Mouse (Mus musculus): ENCODE data around the gene Tbk1. TPM values are rescaled to one million over a fixed set of nuclear protein-coding genes. Genes with fewer than 3 reads are reported as not detected.

Tbk1 gene
- polyA plus RNA-seq, 1 experiment: 102 TPM

DNA sequence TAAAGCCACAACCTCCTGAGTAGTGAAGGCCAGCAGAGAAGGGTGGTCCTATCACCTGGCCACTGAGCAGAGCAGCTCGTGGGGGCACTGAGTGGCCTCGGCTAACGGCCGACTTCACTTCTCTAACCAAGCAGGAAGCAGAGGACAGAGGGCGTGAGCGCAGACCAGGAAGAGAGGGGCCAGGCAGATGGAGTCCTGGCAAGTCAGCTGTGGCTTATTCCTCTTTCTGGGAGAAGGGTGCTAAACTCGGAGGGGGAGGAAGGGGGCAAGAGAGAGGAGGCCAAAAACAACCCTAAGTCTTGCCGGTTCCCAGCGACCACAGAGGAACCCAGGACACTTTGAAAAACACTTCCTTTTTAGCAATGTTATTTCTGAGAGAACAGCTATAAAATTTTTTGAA is 10.0 kb upstream of the Tbk1 start:
- H3K4me1 ChIP-seq (ENCODE audit: control insufficient read depth, insufficient read depth, low read length): peaks cover 38% of the 10 kb centered on the region
- peak overlapping the region; percentile 96 for H3K27ac ChIP-seq (ENCODE audit: insufficient read depth, low read depth, low read length)
- TF ChIP-seq POLR2A (IDR thresholded peaks at IDR 0.05; ENCODE audit: borderline replicate concordance, low read depth, low read length) (no peak), CTCF (IDR thresholded peaks at IDR 0.05; ENCODE audit: low read depth, low read length) (no peak)
- no peak overlapping the region for H3K4me3 ChIP-seq (ENCODE audit: insufficient read depth, low read length)

DNA sequence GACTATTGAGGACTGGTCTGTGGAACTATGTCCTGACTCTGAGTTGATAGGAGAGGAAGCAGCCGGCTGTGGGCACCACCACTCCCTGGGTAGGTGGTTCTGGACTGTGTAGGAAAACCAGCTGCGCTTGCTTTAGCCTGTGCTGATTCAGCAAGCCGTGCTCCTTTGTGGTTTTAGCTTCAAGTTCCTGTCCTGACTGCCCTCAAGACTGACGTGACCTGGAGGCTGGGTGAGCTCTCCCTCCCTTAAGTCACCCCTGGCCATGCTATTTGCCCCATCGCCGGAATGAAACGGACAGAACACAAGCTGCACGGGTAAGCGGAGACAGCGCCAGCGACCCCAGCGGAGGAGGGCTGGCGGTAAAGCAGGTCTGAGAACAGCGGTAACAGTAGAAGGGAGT is 4.5 kb upstream of the Tbk1 start:
- H3K27ac ChIP-seq (ENCODE audit: insufficient read depth, low read depth, low read length): peak overlapping the region; percentile 87
- TF ChIP-seq POLR2A (IDR thresholded peaks at IDR 0.05; ENCODE audit: borderline replicate concordance, low read depth, low read length): no peak
- TF ChIP-seq CTCF (IDR thresholded peaks at IDR 0.05; ENCODE audit: low read depth, low read length): no peak

DNA sequence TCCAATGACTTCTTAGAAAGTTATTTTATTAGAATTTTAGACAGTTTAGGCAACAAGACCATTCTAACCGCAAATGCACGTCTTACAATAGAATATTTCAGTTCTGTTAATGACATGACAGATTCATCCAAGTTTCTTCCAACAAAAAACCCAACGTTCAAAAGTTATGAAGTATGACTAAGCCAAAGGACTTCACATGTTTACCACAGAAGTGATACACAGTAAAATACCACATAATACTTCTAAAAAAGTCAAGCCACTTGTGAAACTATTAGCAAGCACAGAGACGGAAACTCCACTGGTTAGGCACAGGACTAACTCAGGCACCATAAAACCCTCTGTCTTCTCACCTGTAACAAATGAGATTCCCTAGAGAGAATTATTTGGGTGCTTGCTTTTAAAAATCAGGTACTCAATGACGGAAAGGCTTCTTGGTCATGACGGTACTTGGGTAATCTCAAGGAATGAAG is 819 bp upstream of the Tbk1 start:
- Histone ChIP-seq H3K27ac (ENCODE audit: insufficient read depth, low read depth, low read length) (peak overlapping the region; percentile 95), H3K4me3 (ENCODE audit: insufficient read depth, low read length) (peak overlapping the region; percentile 96), H3K4me1 (ENCODE audit: control insufficient read depth, insufficient read depth, low read length) (peaks cover 47% of the 10 kb centered on the region)
- TF ChIP-seq POLR2A (IDR thresholded peaks at IDR 0.05; ENCODE audit: borderline replicate concordance, low read depth, low read length) (no peak), CTCF (IDR thresholded peaks at IDR 0.05; ENCODE audit: low read depth, low read length) (no peak)

More for the DNA sequence above, 4.5 kb upstream of the Tbk1 start:
- H3K4me1 ChIP-seq (ENCODE audit: control insufficient read depth, insufficient read depth, low read length): peaks cover 35% of the 10 kb centered on the region
- H3K4me3 ChIP-seq (ENCODE audit: insufficient read depth, low read length): peak overlapping the region; percentile 46

DNA sequence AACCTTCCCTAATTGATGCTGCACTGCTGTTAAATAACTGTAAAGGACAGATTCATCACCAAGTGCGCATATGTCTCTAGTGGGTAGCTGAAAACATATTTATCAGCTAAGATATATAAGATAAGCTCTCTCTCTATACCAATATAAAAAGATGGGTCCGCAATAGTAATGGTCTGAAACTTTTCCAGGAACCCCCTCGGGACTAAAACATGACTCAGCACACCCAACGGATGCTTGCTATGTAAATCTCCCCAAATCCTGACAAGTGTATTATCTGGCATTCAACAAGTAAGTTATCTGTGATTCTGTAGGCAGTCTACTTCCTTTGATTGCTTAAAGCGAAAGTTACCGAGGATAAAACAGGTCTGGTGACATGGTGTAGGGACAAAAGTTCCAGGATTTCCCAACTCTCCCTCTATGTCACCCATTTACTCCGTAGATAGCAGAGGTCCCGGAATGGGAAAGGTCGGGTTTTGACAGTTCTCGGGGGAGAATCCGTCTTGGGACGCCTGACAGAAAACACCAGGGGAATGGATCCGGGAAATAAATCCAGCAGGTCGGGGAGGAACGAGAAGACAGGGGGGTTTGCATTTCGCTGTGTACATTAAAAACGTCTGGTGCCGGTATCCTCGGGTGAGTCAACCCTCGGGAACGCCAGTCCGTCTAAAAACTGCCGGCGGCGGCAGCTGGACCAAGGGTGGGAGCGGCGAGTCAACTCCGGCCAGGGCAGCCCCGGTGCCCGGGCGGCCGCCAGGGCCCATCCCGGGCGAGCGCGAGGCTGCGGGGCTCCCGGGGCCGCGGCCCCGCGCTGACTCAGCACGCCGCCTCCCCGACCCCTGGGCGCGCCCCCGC is 570 bp downstream of the Tbk1 start:
- Histone ChIP-seq H3K27ac (ENCODE audit: insufficient read depth, low read depth, low read length) (peak overlapping the region; percentile 84), H3K4me1 (ENCODE audit: control insufficient read depth, insufficient read depth, low read length) (peaks cover 45% of the 10 kb centered on the region), H3K4me3 (ENCODE audit: insufficient read depth, low read length) (peak overlapping the region; percentile 96)
- no peak for TF ChIP-seq POLR2A (IDR thresholded peaks at IDR 0.05; ENCODE audit: borderline replicate concordance, low read depth, low read length)
- no peak for TF ChIP-seq CTCF (IDR thresholded peaks at IDR 0.05; ENCODE audit: low read depth, low read length)

DNA sequence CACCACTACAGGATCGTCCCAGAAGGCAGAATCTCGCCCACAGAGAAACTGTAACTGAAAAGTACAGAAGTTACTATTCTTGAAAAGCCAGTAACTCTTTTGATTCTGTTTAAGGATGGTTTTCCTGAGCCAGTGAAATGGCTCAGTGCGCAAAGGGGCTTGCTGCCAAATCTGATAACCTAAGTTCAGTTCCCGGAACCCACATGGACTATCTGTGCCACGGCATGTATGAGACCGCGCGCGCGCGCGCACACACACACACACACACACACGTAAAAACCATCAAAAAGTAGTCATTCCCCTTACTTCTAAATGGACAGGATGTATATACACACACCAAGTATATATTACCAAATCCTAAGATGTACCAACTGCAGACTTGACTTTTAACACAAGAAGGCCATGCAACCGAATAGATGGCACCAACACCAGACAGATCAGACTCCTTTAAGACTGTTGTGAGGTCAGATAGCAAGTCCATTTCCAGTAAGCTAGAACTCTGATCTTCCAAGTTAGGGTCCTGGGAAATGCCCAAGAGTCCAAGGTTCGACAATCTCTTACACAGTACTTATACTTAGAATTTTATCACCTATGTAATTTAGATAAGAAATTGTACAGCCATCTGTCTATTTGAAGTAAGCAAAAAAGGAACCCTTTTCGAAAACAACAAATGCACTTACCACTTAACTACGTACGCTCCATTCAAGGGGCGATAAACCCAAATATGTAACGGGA is 1.4 kb downstream of the Tbk1 start:
- Histone ChIP-seq H3K27ac (ENCODE audit: insufficient read depth, low read depth, low read length) (no peak overlapping the region), H3K4me1 (ENCODE audit: control insufficient read depth, insufficient read depth, low read length) (peaks cover 37% of the 10 kb centered on the region), H3K4me3 (ENCODE audit: insufficient read depth, low read length) (peak overlapping the region; percentile 96)
- TF ChIP-seq CTCF (IDR thresholded peaks at IDR 0.05; ENCODE audit: low read depth, low read length) (no peak), POLR2A (IDR thresholded peaks at IDR 0.05; ENCODE audit: borderline replicate concordance, low read depth, low read length) (no peak)

DNA sequence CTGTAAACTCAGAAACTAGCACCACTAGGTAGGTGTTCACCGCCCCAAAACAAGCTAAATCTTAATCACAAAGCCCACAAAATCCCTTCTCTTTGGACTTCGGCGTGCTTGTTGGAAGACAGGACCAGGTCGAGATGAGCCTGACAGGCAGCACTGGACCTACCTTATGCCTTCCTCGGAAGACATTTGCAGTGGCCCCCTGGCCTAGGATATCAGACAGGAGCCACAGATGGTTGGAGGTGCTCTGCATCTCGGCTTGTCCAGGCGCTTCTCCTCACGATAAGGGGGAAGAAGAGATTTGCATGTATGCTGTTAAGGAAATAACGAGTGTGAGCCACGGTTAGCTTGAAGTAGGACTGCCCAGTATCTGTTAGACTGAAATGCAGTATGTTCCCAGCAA is 2.6 kb downstream of the Tbk1 start:
- H3K4me1 ChIP-seq (ENCODE audit: control insufficient read depth, insufficient read depth, low read length): peaks cover 34% of the 10 kb centered on the region
- H3K27ac ChIP-seq (ENCODE audit: insufficient read depth, low read depth, low read length): peak overlapping the region; percentile 40; the same call in 1 of the 2 replicates
- no peak for TF ChIP-seq POLR2A (IDR thresholded peaks at IDR 0.05; ENCODE audit: borderline replicate concordance, low read depth, low read length)
- no peak for TF ChIP-seq CTCF (IDR thresholded peaks at IDR 0.05; ENCODE audit: low read depth, low read length)

DNA sequence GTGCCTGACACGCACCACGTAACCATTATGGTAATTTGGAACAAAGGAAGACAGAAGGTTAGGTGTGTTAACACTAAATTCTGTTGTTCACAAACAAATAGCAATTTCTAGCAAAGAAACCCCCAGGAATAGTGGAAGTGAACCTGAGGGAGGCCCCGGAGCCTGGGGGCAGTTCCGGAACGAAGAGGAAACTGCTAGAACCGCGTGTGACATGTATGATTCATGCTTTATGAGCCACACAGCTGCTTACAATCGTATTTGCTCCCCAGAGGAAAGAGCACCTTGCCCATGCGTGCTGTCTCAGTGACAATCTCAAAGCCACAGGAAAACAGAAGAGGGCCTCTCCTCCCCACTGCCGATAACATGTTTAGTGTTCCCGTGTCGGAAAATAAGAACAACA is 3.6 kb downstream of the Tbk1 start:
- no peak for TF ChIP-seq POLR2A (IDR thresholded peaks at IDR 0.05; ENCODE audit: borderline replicate concordance, low read depth, low read length)
- H3K4me3 ChIP-seq (ENCODE audit: insufficient read depth, low read length): peak overlapping the region; percentile 13
- peaks cover 32% of the 10 kb centered on the region for H3K4me1 ChIP-seq (ENCODE audit: control insufficient read depth, insufficient read depth, low read length)
- peak overlapping the region; percentile 40 for H3K27ac ChIP-seq (ENCODE audit: insufficient read depth, low read depth, low read length)

More for the DNA sequence above, 2.6 kb downstream of the Tbk1 start:
- no peak overlapping the region for H3K4me3 ChIP-seq (ENCODE audit: insufficient read depth, low read length)

DNA sequence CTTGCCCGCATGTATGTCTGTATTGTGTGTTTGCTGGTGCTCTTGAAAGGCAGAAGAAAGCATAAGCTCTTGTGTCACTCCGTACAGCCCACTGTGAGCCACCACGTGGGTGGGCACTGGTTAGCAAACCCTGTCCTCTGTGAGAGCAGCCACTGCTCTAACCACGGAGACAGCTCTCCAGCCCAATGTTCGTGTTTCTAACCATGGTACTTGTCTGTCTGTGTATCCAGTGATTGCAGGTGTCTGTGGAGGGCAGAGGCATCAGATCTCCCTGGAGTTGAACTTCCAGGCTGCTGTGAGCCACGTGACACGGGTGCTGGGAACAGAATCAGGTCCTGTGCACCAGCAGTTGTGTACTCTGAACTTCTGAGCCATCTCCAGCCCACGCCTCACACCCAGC is 4.3 kb downstream of the Tbk1 start:
- no peak for TF ChIP-seq POLR2A (IDR thresholded peaks at IDR 0.05; ENCODE audit: borderline replicate concordance, low read depth, low read length)
- no peak for TF ChIP-seq CTCF (IDR thresholded peaks at IDR 0.05; ENCODE audit: low read depth, low read length)
- H3K4me3 ChIP-seq (ENCODE audit: insufficient read depth, low read length): no peak overlapping the region

DNA sequence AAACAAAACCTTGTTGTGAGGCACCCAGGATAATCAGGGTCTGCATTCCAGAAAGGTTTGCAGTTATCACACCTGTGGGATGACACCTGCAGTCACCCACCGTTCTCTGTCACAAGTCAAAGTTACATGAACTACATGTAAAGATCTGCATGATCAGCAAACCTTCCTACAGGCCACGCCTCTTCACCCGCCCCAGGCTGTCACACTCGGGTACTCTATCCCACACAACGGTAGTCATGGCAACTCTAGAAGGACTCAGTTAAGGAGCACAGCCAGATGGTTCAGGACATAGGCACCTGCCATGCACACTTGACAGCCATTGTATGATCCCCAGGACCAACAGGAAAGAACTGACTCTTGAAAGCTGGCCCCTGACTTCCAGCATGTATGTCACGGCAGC is 5.2 kb downstream of the Tbk1 start:
- Histone ChIP-seq H3K4me3 (ENCODE audit: insufficient read depth, low read length) (no peak overlapping the region), H3K27ac (ENCODE audit: insufficient read depth, low read depth, low read length) (no peak overlapping the region), H3K4me1 (ENCODE audit: control insufficient read depth, insufficient read depth, low read length) (peaks cover 30% of the 10 kb centered on the region)
- TF ChIP-seq CTCF (IDR thresholded peaks at IDR 0.05; ENCODE audit: low read depth, low read length) (no peak), POLR2A (IDR thresholded peaks at IDR 0.05; ENCODE audit: borderline replicate concordance, low read depth, low read length) (no peak)

More for the DNA sequence above, 4.3 kb downstream of the Tbk1 start:
- Histone ChIP-seq H3K4me1 (ENCODE audit: control insufficient read depth, insufficient read depth, low read length) (peaks cover 30% of the 10 kb centered on the region), H3K27ac (ENCODE audit: insufficient read depth, low read depth, low read length) (no peak overlapping the region)

DNA sequence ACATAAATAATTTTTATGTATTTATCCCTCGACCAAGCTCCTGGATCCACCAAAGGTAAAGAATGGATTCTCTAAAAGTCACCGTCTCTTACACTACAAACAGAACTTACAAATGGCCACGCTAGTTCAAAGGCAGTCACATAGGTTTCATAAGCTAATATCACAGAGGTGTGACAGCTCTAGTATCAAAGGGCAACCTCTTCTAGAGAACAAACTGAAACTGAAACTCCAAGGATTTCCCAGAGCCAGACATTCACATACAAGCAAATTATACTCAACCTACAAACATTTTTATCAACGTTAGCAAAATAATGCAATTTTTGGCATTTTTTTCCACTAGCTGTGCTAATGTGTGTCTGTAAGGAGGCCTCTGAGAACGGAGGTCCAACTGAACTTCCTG is 6.2 kb downstream of the Tbk1 start:
- no peak overlapping the region for H3K4me3 ChIP-seq (ENCODE audit: insufficient read depth, low read length)
- H3K4me1 ChIP-seq (ENCODE audit: control insufficient read depth, insufficient read depth, low read length): peaks cover 30% of the 10 kb centered on the region
- TF ChIP-seq CTCF (IDR thresholded peaks at IDR 0.05; ENCODE audit: low read depth, low read length) (no peak), POLR2A (IDR thresholded peaks at IDR 0.05; ENCODE audit: borderline replicate concordance, low read depth, low read length) (no peak)
- no peak overlapping the region for H3K27ac ChIP-seq (ENCODE audit: insufficient read depth, low read depth, low read length)

Measured in bone marrow macrophage, adult 2 months (primary cell).